Mouse (Mus musculus) duodenum, adult 2 months (tissue): ENCODE results near the gene Col11a1. TPM values are rescaled to one million over a fixed set of nuclear protein-coding genes. Genes with fewer than 3 reads are reported as not detected.

Experiments used
- polyA plus RNA-seq: library from polyadenylated mRNA; depleted of rRNA; stranded (reverse); fragments of >200 nt; gene quantifications from 2 replicates; pipeline ENCODE4 v1.2.3, GENCODE M21; 2012; ENCODE audit warnings: low replicate concordance; rRNA removed

The Col11a1 gene
- not detected in 2 replicates for polyA plus RNA-seq

GRCm38 (mm10) chr3:114029971-114030635, at the start of gene Col11a1:
Gene Col11a1, plus strand, starts transcription at chr3:114030540.

